8 mouse cellular contexts compared by ENCODE assay signal in the genomic region with DNA sequence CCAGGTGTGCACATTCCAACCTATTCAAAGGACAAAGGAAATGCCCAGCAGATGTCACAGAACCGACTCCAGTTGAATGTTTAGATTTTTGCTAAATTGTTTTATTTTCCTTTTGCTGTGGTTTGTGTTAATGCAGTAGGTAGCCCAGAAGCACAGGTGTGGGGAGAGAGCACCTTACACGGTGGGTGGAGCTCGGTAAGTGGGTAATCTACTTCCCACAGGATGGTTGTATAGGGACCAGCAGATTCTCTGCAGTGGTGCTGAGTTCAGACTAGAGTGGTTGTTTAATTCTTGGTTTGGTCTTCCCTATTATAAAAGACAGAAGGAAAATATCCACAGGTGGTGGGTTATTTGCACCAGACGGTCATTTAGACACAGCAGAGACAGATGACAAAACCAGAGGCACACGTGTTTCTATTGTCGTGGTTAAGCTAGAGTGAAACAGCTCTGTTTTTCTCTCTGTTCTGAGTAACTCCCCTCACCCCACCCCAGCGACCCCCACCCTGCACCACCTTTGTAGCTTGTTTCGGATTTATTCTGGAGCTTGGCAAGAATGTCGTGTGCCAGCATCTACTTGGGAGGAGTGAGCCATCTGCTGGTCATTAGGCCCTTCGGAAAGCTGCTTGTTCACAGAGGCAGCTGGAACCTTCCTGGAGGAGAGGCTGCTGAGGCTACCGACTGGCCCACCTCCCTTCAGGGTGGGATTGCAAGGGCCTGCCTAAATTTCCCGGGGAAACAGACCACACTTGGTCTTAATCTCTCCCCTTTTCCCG. TPM values are rescaled to one million over a fixed set of nuclear protein-coding genes. Genes with fewer than 3 reads are reported as not detected.
DNase-seq lines count a peak whose midpoint lies in the region; ATAC-seq and TF ChIP-seq lines count a peak whose summit lies in the region.
"Not testable (repeated sequence)": the region's sequence is repeated elsewhere in the genome, so short reads cannot be mapped to it uniquely, and the experiment has no call there.
"Had no signal": no experiment of that assay in that cellular context is flagged by ENCODE, and none has a peak within 500 bp of the region (broad histone marks: within the 10 kb centered on the region; RNA-seq: fewer than 3 reads in every experiment).

No protein-coding gene starts in this region.

- H3K36me3 ChIP-seq in hindbrain, postnatal 0 days (ENCODE audit: insufficient read depth, low read length), result not testable (repeated sequence)

- not testable (repeated sequence) for H3K9ac ChIP-seq in hindbrain, postnatal 0 days (replicated peaks; ENCODE audit: low read length)

- peak; percentile 70 for TF ChIP-seq CTCF in hindbrain, postnatal 0 days (IDR thresholded peaks at IDR 0.05; ENCODE audit: low read depth)
- TF ChIP-seq CTCF in lung, adult 2 months (IDR thresholded peaks at IDR 0.05; ENCODE audit: insufficient read depth, low read length), result peak; percentile 66

- TF ChIP-seq POLR2A in lung, adult 2 months (IDR thresholded peaks at IDR 0.05; ENCODE audit: borderline replicate concordance, extremely low read depth, low read depth, low read length), result not testable (repeated sequence)

- not testable (repeated sequence) for H3K27me3 ChIP-seq in hindbrain, postnatal 0 days (ENCODE audit: insufficient read depth, low read length)

- not testable (repeated sequence) for H3K9me3 ChIP-seq in hindbrain, postnatal 0 days (ENCODE audit: low read length)

- not testable (repeated sequence) for H3K4me1 ChIP-seq in hindbrain, postnatal 0 days (ENCODE audit: insufficient read depth, low read length); lung, adult 2 months (ENCODE audit: control insufficient read depth, insufficient read depth, low read length)

- not testable (repeated sequence) for H3K4me2 ChIP-seq in hindbrain, postnatal 0 days (ENCODE audit: low read depth, low read length)

- H3K27ac ChIP-seq in hindbrain, postnatal 0 days, result not testable (repeated sequence)

- H3K4me3 ChIP-seq in hindbrain, postnatal 0 days (ENCODE audit: low read length); lung, adult 2 months (replicated peaks; ENCODE audit: extremely low read depth, low read depth, low read length): not testable (repeated sequence)

- WGBS in hindbrain, postnatal 0 days, result 38% methylated on average over 13 of the region's 13 CpGs
- WGBS in lung, adult 2 months, result 45% methylated on average over 13 of the region's 13 CpGs

- ATAC-seq in hindbrain, postnatal 0 days, result peak; percentile 56

- peak; percentile 64 for DNase-seq in adrenal gland, postnatal 14 days
- peak; percentile 54 for DNase-seq in embryo, embryonic 10.5 days (ENCODE audit: low spot score)
- peak; percentile 47 to 48 for DNase-seq in frontal cortex, postnatal 36 days (ENCODE audit: low spot score in 2 of 2)
- DNase-seq in hindbrain, postnatal 0 days (ENCODE audit: low spot score), result peak; percentile 87
- DNase-seq in layer of hippocampus, adult 9-11 months, result peak; percentile 51
- not testable (repeated sequence) for DNase-seq in lung, adult 2 months
- DNase-seq in right cerebral cortex, adult 2 months (ENCODE audit: low spot score in 2 of 2), result peak; percentile 65 to 68

RNA-seq across cellular contexts. Expression of a gene that starts 3.6 kb away (rescaled TPM):
- 2.8 and 4.1 TPM in 2 replicates for total RNA-seq in adrenal gland, postnatal 14 days (2021)
- 1.7 and 4.4 TPM in 2 replicates for total RNA-seq in hindbrain, postnatal 0 days (2014; rRNA removed)
- polyA plus RNA-seq in hindbrain, postnatal 0 days (2015; fragmentation: Nextera tagmentation; extraction: Ambion mirVana), result 3.6 and 3.8 TPM in 2 replicates
- polyA plus RNA-seq in lung, adult 2 months (2012; rRNA removed), result 0.89 and 1.7 TPM in 2 replicates

RNA-seq across cellular contexts. Expression of a gene that starts 8.7 kb away (rescaled TPM):
- total RNA-seq in adrenal gland, postnatal 14 days (2021), result 269 and 294 TPM in 2 replicates
- total RNA-seq in hindbrain, postnatal 0 days (2014; rRNA removed), result 131 and 135 TPM in 2 replicates
- 158 and 160 TPM in 2 replicates for polyA plus RNA-seq in hindbrain, postnatal 0 days (2015; fragmentation: Nextera tagmentation; extraction: Ambion mirVana)
- polyA plus RNA-seq in lung, adult 2 months (2012; rRNA removed), result 82.5 and 104 TPM in 2 replicates

RNA-seq across cellular contexts. Expression of a gene that starts 14.4 kb away (rescaled TPM):
- total RNA-seq in adrenal gland, postnatal 14 days (2021), result 6.9 and 7.7 TPM in 2 replicates
- 18.2 and 26.6 TPM in 2 replicates for total RNA-seq in hindbrain, postnatal 0 days (2014; rRNA removed)
- polyA plus RNA-seq in hindbrain, postnatal 0 days (2015; fragmentation: Nextera tagmentation; extraction: Ambion mirVana), result 12.6 and 14.4 TPM in 2 replicates
- polyA plus RNA-seq in lung, adult 2 months (2012; rRNA removed), result 8.4 and 11.8 TPM in 2 replicates

RNA-seq across cellular contexts. Expression of a gene that starts 32.8 kb away (rescaled TPM):
- total RNA-seq in adrenal gland, postnatal 14 days (2021), result 0.26 and 1.2 TPM in 2 replicates
- total RNA-seq in hindbrain, postnatal 0 days (2014; rRNA removed), result 0.68 TPM in 1 of 2 replicates, not detected in the other
- polyA plus RNA-seq in hindbrain, postnatal 0 days (2015; fragmentation: Nextera tagmentation; extraction: Ambion mirVana), result 0.13 and 0.15 TPM in 2 replicates
- 0.86 and 0.95 TPM in 2 replicates for polyA plus RNA-seq in lung, adult 2 months (2012; rRNA removed)
- total RNA-seq: left cerebral cortex, postnatal 10 days had no signal
